Mouse (Mus musculus) liver, embryonic 14.5 days (tissue): Measurements from ENCODE around the gene A930002H24Rik. TPM values are rescaled to one million over a fixed set of nuclear protein-coding genes. Genes with fewer than 3 reads are reported as not detected.
"Not testable (repeated sequence)": the region's sequence is repeated elsewhere in the genome, so short reads cannot be mapped to it uniquely, and the experiment has no call there.

ENCODE experiments used
- ATAC-seq: fragments of 200-750 bp; cut with Nextera tagmentation; 2 replicates; pipeline ENCODE4 v1.8.0; 2017; ENCODE audit warnings: moderate number of reproducible peaks, mild to moderate bottlenecking, moderate library complexity; ENCODE audit not compliant: insufficient read depth
- DNase-seq, 3 experiments: peaks; one replicate each; pipeline ENCODE4 v3.0.0-alpha.2; 2012 to 2013; ENCODE audit warnings: low read depth in 3 of 3, low spot score in 3 of 3
- H3K27ac ChIP-seq: fragments of 300-500 bp; sonication (generic); 2 replicates; pipeline ENCODE4 v1.5.1; 2014; ENCODE audit warnings: moderate library complexity, mild to moderate bottlenecking, control low read depth, inconsistent platforms
- H3K27me3 ChIP-seq: fragments of 300-500 bp; sonication (generic); 2 replicates; pipeline ENCODE4 v1.6.1; 2014; ENCODE audit warnings: mild to moderate bottlenecking, low read length, moderate library complexity; ENCODE audit not compliant: control insufficient read depth, insufficient read depth
- H3K36me3 ChIP-seq: fragments of 300-500 bp; sonication (generic); replicated peaks from 2 replicates; pipeline ENCODE4 v1.6.1; 2014; ENCODE audit warnings: low read depth; ENCODE audit not compliant: control insufficient read depth, insufficient read depth
- H3K4me1 ChIP-seq, 2 experiments: fragments of 200-500 bp in 1 of 2; fragments of 300-500 bp in 1 of 2; sonication (generic) in 1 of 2; replicated peaks; 2 replicates each; pipeline ENCODE4 v1.6.1; 2012 to 2014; ENCODE audit warnings: antibody characterized with exemption in 1 of 2, inconsistent platforms in 1 of 2, low read length in 1 of 2; ENCODE audit not compliant: control insufficient read depth in 2 of 2, insufficient read depth in 2 of 2
- H3K4me2 ChIP-seq: fragments of 300-500 bp; sonication (generic); 2 replicates; pipeline ENCODE4 v1.6.1; 2014; ENCODE audit warnings: low read depth, mild to moderate bottlenecking, control low read depth, moderate library complexity
- H3K4me3 ChIP-seq, 2 experiments: fragments of 200-500 bp in 1 of 2; fragments of 300-500 bp in 1 of 2; sonication (generic) in 1 of 2; 2 replicates each; pipeline ENCODE4 v1.5.1; 2012 to 2014; ENCODE audit warnings: low read depth in 2 of 2, low read length in 2 of 2, mild to moderate bottlenecking in 2 of 2, control low read depth in 1 of 2, inconsistent platforms in 1 of 2, moderate library complexity in 1 of 2; ENCODE audit not compliant: insufficient read depth in 1 of 2
- H3K9ac ChIP-seq: fragments of 300-500 bp; sonication (generic); replicated peaks from 2 replicates; pipeline ENCODE4 v1.6.1; 2014; ENCODE audit warnings: mild to moderate bottlenecking, control low read depth, moderate library complexity
- H3K9me3 ChIP-seq: fragments of 300-500 bp; sonication (generic); 2 replicates; pipeline ENCODE4 v1.6.1; 2016; ENCODE audit warnings: low read length, mixed read lengths; ENCODE audit not compliant: control insufficient read depth
- CTCF ChIP-seq: IDR thresholded peaks from 2 replicates; pipeline ENCODE4 v1.5.1; 2016; ENCODE audit warnings: antibody characterized with exemption, low read depth, control low read depth
- EP300 ChIP-seq: IDR thresholded peaks from 2 replicates; pipeline ENCODE4 v1.6.1; 2016; ENCODE audit warnings: antibody characterized with exemption, low read depth
- WGBS: fragments of 180-500 bp; shearing (Covaris S2); extraction: QIAGEN DNeasy Blood & Tissue Kit; methylation state at CpG from one replicate; pipeline ENCODE4 v1.1.7; 2014; ENCODE audit not compliant: insufficient replicate concordance; 5-methylcytosine and 5-hydroxymethylcytosine counted together
- polyA plus RNA-seq, 2 experiments: library from polyadenylated mRNA; depleted of rRNA in 1 of 2; stranded (reverse) in 1 of 2; unstranded in 1 of 2; fragments of >200 nt; fragmentation: Nextera tagmentation in 1 of 2; extraction: Ambion mirVana in 1 of 2; gene quantifications; 2 replicates each; pipeline versions ENCODE4 v1.2.1 to v1.2.3; 2012 to 2014

Gene A930002H24Rik
- polyA plus RNA-seq, 2 experiments: 0.29 to 0.68 TPM

DNA sequence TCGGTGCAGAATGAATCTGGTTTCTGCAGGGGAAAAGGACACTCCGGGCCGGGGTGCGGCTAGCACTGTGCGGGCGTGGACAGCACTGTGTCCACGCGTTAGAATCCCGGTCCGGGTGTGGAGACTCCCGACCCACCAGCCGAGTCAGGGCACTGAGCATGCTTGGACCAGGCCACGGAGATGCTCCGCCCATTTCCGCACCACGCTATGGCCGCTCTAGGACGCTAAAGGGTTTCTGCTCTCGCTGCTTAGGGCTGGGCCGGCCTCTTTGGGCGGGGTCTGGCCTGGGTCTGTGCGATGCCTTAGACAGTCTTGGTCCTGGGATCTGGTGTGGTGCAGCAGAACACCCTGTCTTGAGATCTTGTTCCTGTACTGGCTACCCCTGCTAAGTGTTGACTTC is 14.0 kb downstream of the A930002H24Rik start:
- Histone ChIP-seq H3K27me3 (no peaks in the 10 kb centered on the region), H3K36me3 (no peaks in the 10 kb centered on the region), H3K9me3 (no peaks in the 10 kb centered on the region), H3K27ac (no peak overlapping the region), H3K4me3 (peak overlapping the region; percentile 70 to 86), H3K9ac (peak overlapping the region; percentile 58), H3K4me2 (peak overlapping the region; percentile 75), H3K4me1 (peaks cover 0 to 5% of the 10 kb centered on the region in 2 experiments; a peak in 2 of 4 replicates)
- 0% methylated on average over 22 of the region's 22 CpGs for WGBS
- peak; percentile 99 for ATAC-seq
- no peak for TF ChIP-seq CTCF
- TF ChIP-seq EP300: no peak
- peak; percentile 52 to 60 (median 57) for DNase-seq

DNA sequence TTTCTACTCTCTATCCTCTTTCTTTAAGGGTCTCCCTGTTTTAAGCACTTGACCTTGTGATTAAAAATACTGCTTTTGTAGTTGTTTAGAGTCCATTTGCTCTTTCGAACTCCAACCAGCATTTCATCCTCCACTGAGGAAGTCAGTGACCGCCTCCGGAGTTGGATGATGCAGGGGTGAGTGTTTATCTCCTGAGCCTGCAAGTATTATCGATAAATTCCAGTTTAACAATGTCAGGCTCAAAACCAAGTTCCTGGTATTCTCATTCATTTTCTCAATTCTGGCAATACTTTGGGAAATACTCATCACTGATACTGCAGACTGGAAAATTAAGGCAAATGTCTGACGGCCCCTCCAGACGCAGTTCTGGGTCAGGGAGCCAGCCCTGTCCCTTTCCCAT is 14.4 kb downstream of the A930002H24Rik start:
- DNase-seq: no peak

DNA sequence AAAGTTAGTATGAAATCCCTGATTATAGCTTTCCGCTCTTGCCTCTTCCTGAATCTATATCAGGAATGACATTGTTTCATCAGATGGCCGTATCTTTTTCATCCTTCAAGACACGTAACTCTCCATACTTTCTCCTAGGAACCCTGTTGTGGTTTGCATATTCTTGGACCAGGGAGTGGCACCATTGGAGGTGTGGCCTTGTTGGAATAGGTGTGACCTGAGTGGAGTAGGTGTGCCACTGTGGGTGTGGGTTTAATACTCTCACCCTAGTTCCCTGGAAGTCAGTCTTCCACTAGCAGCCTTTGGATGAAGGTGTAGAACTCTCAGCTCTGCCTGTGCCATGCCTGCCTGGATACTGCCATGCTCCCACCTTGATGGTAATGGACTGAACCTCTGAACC is 17.8 kb downstream of the A930002H24Rik start:
- 76% methylated on average over 3 of the region's 3 CpGs for WGBS

More for the DNA sequence above, 14.4 kb downstream of the A930002H24Rik start:
- no peak overlapping the region for H3K27ac ChIP-seq
- peak; percentile 63; the same call in 1 of the 2 replicates for ATAC-seq
- H3K9ac ChIP-seq: peak overlapping the region; percentile 58
- TF ChIP-seq EP300: no peak
- TF ChIP-seq CTCF: no peak
- peak overlapping the region; percentile 75 for H3K4me2 ChIP-seq
- no peaks in the 10 kb centered on the region for H3K9me3 ChIP-seq
- WGBS: 1% methylated on average over 6 of the region's 6 CpGs
- H3K36me3 ChIP-seq: no peaks in the 10 kb centered on the region
- no peaks in the 10 kb centered on the region for H3K27me3 ChIP-seq
- H3K4me1 ChIP-seq: peaks cover 0 to 5% of the 10 kb centered on the region in 2 experiments; a peak in 2 of 4 replicates
- peak overlapping the region; percentile 70 to 86 for H3K4me3 ChIP-seq

DNA sequence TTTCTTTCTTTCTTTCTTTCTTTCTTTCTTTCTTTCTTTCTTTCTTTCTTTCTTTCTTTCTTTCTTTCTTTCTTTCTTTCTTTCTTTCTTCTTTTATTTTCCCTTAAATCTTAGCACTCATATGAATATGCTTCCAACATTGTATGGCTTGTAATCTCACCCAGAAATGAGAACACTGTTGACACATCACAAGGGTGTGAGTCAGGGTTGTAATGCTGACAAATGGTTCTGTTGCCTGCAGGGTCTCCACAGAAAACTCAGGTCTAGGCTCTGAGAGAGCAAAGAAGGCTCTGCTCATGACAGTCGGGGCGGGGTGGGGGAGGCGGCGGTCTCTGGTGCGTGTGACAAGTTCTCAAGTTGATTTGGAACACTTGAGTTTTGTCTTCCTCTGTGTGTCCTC is 18.7 kb downstream of the A930002H24Rik start:
- Histone ChIP-seq H3K4me1 (peaks cover 0 to 5% of the 10 kb centered on the region in 2 experiments; a peak in 2 of 4 replicates), H3K9me3 (no peaks in the 10 kb centered on the region), H3K4me2 (no peak overlapping the region), H3K36me3 (no peaks in the 10 kb centered on the region), H3K4me3 (no peak overlapping the region), H3K27me3 (no peaks in the 10 kb centered on the region), H3K27ac (no peak overlapping the region), H3K9ac (no peak overlapping the region)
- ATAC-seq (no peak), DNase-seq (no peak)
- TF ChIP-seq CTCF (no peak), EP300 (no peak)
- 70% methylated on average over 5 of the region's 5 CpGs for WGBS

More for the DNA sequence above, 17.8 kb downstream of the A930002H24Rik start:
- not testable (repeated sequence) for ATAC-seq, H3K4me2 ChIP-seq, H3K36me3 ChIP-seq, H3K9ac ChIP-seq, H3K4me1 ChIP-seq, H3K4me3 ChIP-seq, DNase-seq, H3K9me3 ChIP-seq, H3K27me3 ChIP-seq, H3K27ac ChIP-seq

DNA sequence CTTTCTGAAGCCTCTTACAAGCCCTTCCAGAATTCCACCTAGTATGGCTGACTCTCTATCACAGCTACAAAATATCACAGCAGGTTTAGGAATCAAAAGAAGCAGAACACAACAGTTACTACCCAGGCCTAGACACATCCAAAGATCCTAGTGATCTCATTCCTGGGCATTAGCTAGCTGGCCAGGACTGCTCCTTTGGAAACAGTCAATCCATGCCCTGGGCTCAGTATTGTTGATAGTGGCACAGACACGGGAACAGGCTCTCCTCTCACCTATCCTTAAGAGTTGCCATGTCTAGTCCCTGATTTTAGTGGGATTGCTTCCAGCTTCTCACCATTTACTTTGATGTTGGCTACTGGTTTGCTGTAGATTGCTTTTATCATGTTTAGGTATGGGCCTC is 21.4 kb downstream of the A930002H24Rik start:
- no peaks in the 10 kb centered on the region for H3K27me3 ChIP-seq
- no peak overlapping the region for H3K4me2 ChIP-seq
- ATAC-seq (no peak), DNase-seq (no peak)
- H3K4me1 ChIP-seq: no peaks in the 10 kb centered on the region
- H3K9ac ChIP-seq: no peak overlapping the region
- WGBS: 68% methylated on average over 1 of the region's 1 CpGs
- H3K27ac ChIP-seq: no peak overlapping the region
- H3K4me3 ChIP-seq: no peak overlapping the region
- no peaks in the 10 kb centered on the region for H3K9me3 ChIP-seq
- H3K36me3 ChIP-seq: no peaks in the 10 kb centered on the region
- TF ChIP-seq CTCF (no peak), EP300 (no peak)
